Mouse (Mus musculus) midbrain, postnatal 0 days (tissue): ENCODE results near the gene Cnih4. TPM values are rescaled to one million over a fixed set of nuclear protein-coding genes. Genes with fewer than 3 reads are reported as not detected.

ENCODE experiments used
- ATAC-seq: fragments of 200-750 bp; cut with Nextera tagmentation; 2 replicates; pipeline ENCODE4 v1.8.0; 2017; ENCODE audit warnings: moderate number of reproducible peaks, mild to moderate bottlenecking, moderate TSS enrichment, moderate library complexity; ENCODE audit not compliant: low FRiP score
- DNase-seq: peaks from one replicate; pipeline ENCODE4 v3.0.0-alpha.2; 2015; ENCODE audit warnings: low spot score
- H3K27ac ChIP-seq: fragments of 300-500 bp; sonication (generic); 2 replicates; pipeline ENCODE4 v1.5.1; 2014; ENCODE audit warnings: low read depth, mild to moderate bottlenecking, low read length, mixed read lengths
- H3K27me3 ChIP-seq: fragments of 300-500 bp; sonication (generic); 2 replicates; pipeline ENCODE4 v1.6.1; 2014; ENCODE audit warnings: low read length, control low read depth, mixed read lengths; ENCODE audit not compliant: insufficient read depth
- H3K36me3 ChIP-seq: fragments of 300-500 bp; sonication (generic); 2 replicates; pipeline ENCODE4 v1.6.1; 2014; ENCODE audit warnings: low read length, control low read depth, mixed read lengths; ENCODE audit not compliant: insufficient read depth
- H3K4me1 ChIP-seq: fragments of 300-500 bp; sonication (generic); 2 replicates; pipeline ENCODE4 v1.6.1; 2014; ENCODE audit warnings: mild to moderate bottlenecking, control low read depth, antibody characterized with exemption, low read length, mixed read lengths; ENCODE audit not compliant: insufficient read depth
- H3K4me2 ChIP-seq: fragments of 300-500 bp; sonication (generic); 2 replicates; pipeline ENCODE4 v1.6.1; 2014; ENCODE audit warnings: low read depth, mild to moderate bottlenecking, low read length, mixed read lengths; ENCODE audit not compliant: poor library complexity, severe bottlenecking
- H3K4me3 ChIP-seq: fragments of 300-500 bp; sonication (generic); 2 replicates; pipeline ENCODE4 v1.5.1; 2014; ENCODE audit warnings: low read depth, mild to moderate bottlenecking, low read length, moderate library complexity
- H3K9ac ChIP-seq: fragments of 300-500 bp; sonication (generic); replicated peaks from 2 replicates; pipeline ENCODE4 v1.6.1; 2014; ENCODE audit warnings: mild to moderate bottlenecking, low read length, moderate library complexity, mixed read lengths; ENCODE audit not compliant: poor library complexity, severe bottlenecking
- H3K9me3 ChIP-seq: fragments of 300-500 bp; sonication (generic); 2 replicates; pipeline ENCODE4 v1.6.1; 2016; ENCODE audit warnings: low read length, control low read depth
- CTCF ChIP-seq: IDR thresholded peaks from 2 replicates; pipeline ENCODE4 v1.5.1; 2016; ENCODE audit warnings: antibody characterized with exemption, mild to moderate bottlenecking
- WGBS: fragments of 180-500 bp; shearing (Covaris S2); extraction: QIAGEN DNeasy Blood & Tissue Kit; methylation state at CpG from one replicate; pipeline ENCODE4 v1.1.7; 2014; 5-methylcytosine and 5-hydroxymethylcytosine counted together
- polyA plus RNA-seq: library from polyadenylated mRNA; unstranded; fragments of >200 nt; fragmentation: Nextera tagmentation; extraction: Ambion mirVana; gene quantifications from 2 replicates; pipeline ENCODE4 v1.2.1, GENCODE M21; 2015
- total RNA-seq: library from RNA; depleted of rRNA; stranded (reverse); fragments of >200 nt; gene quantifications from 2 replicates; pipeline ENCODE4 v1.2.3, GENCODE M21; 2014

Cnih4 gene
- total and polyA plus RNA-seq, 2 experiments from 2014 or later = 11.9 to 45.7 TPM

GRCm38 (mm10) chr1:181138730-181139129 is 5.8 kb upstream of the Cnih4 start:
- ATAC-seq = no peak

GRCm38 (mm10) chr1:181143609-181143949 is 914 bp upstream of the Cnih4 start:
- no peak for TF ChIP-seq CTCF
- Histone ChIP-seq H3K4me3 (peak overlapping the region; percentile 78), H3K4me2 (peak overlapping the region; percentile 64), H3K9ac (peak overlapping the region; percentile 76), H3K27ac (peak overlapping the region; percentile 72), H3K36me3 (peaks cover 7% of the 10 kb centered on the region; the same call in 1 of the 2 replicates), H3K27me3 (no peaks in the 10 kb centered on the region), H3K9me3 (no peaks in the 10 kb centered on the region), H3K4me1 (0 out of 2 replicates have a peak, but pooled peaks cover 3% of the 10 kb centered on the region)
- ATAC-seq = peak; percentile 59
- WGBS = under 1% methylated on average over 12 of the region's 12 CpGs
- no peak for DNase-seq

More at GRCm38 (mm10) chr1:181138730-181139129, 5.8 kb upstream of the Cnih4 start:
- Histone ChIP-seq H3K27ac (no peak overlapping the region), H3K36me3 (peaks cover 20% of the 10 kb centered on the region), H3K4me3 (no peak overlapping the region), H3K9me3 (no peaks in the 10 kb centered on the region), H3K27me3 (no peaks in the 10 kb centered on the region), H3K4me1 (no peaks in the 10 kb centered on the region), H3K9ac (no peak overlapping the region), H3K4me2 (no peak overlapping the region)
- no peak for TF ChIP-seq CTCF
- 91% methylated on average over 7 of the region's 7 CpGs for WGBS
- DNase-seq = no peak

GRCm38 (mm10) chr1:181144966-181145365 is 473 bp downstream of the Cnih4 start:
- 16% methylated on average over 12 of the region's 12 CpGs for WGBS
- no peaks in the 10 kb centered on the region for H3K9me3 ChIP-seq
- peak overlapping the region; percentile 78 for H3K4me3 ChIP-seq
- 0 out of 2 replicates have a peak overlapping the region, but pooled peaks have one; percentile 48 for H3K9ac ChIP-seq
- 0 out of 2 replicates have a peak, but pooled peaks cover 3% of the 10 kb centered on the region for H3K4me1 ChIP-seq
- no peaks in the 10 kb centered on the region for H3K27me3 ChIP-seq
- no peak for DNase-seq
- peak overlapping the region; percentile 64 for H3K4me2 ChIP-seq
- H3K36me3 ChIP-seq = 0 out of 2 replicates have a peak, but pooled peaks cover 3% of the 10 kb centered on the region
- no peak overlapping the region for H3K27ac ChIP-seq
- no peak for ATAC-seq
- no peak for TF ChIP-seq CTCF

- no peak for TF ChIP-seq CTCF
- Histone ChIP-seq H3K27me3 (no peaks in the 10 kb centered on the region), H3K4me3 (no peak overlapping the region), H3K36me3 (no peaks in the 10 kb centered on the region), H3K27ac (no peak overlapping the region), H3K9ac (no peak overlapping the region), H3K4me1 (0 out of 2 replicates have a peak, but pooled peaks cover 3% of the 10 kb centered on the region), H3K9me3 (no peaks in the 10 kb centered on the region), H3K4me2 (no peak overlapping the region)
- no peak for ATAC-seq
- WGBS = 94% methylated on average over 2 of the region's 2 CpGs
- no peak for DNase-seq
Observed at GRCm38 (mm10) chr1:181146187-181146586, 1.7 kb downstream of the Cnih4 start.

- Histone ChIP-seq H3K27ac (no peak overlapping the region), H3K4me3 (no peak overlapping the region), H3K4me1 (peaks cover 7% of the 10 kb centered on the region; the same call in 1 of the 2 replicates), H3K27me3 (no peaks in the 10 kb centered on the region), H3K9ac (no peak overlapping the region), H3K4me2 (no peak overlapping the region), H3K36me3 (no peaks in the 10 kb centered on the region), H3K9me3 (no peaks in the 10 kb centered on the region)
- DNase-seq = no peak
- WGBS = 73% methylated on average over 5 of the region's 5 CpGs
- TF ChIP-seq CTCF = no peak
- ATAC-seq = no peak
Observed at GRCm38 (mm10) chr1:181148540-181148939, 4.0 kb downstream of the Cnih4 start.

GRCm38 (mm10) chr1:181149373-181150017 is 5.0 kb downstream of the Cnih4 start:
- H3K4me1 ChIP-seq = peaks cover 7% of the 10 kb centered on the region; the same call in 1 of the 2 replicates
- no peak overlapping the region for H3K9ac ChIP-seq
- WGBS = 83% methylated on average over 3 of the region's 3 CpGs
- H3K36me3 ChIP-seq = no peaks in the 10 kb centered on the region
- ATAC-seq (no peak), DNase-seq (no peak)
- no peaks in the 10 kb centered on the region for H3K27me3 ChIP-seq
- no peak overlapping the region for H3K4me3 ChIP-seq
- H3K9me3 ChIP-seq = no peaks in the 10 kb centered on the region
- TF ChIP-seq CTCF = peak; percentile 33
- no peak overlapping the region for H3K27ac ChIP-seq
- H3K4me2 ChIP-seq = no peak overlapping the region
